Mouse (Mus musculus): Measurements from ENCODE around the gene 4930519G04Rik.
A peak's percentile ranks its signal among the peaks of the same experiment; 100 is the strongest.
"Not testable (repeated sequence)": the region's sequence is repeated elsewhere in the genome, so short reads cannot be mapped to it uniquely, and the experiment has no call there.

Gene 4930519G04Rik

GRCm38 (mm10) chr5:114853364-114853763, at the start of gene 4930519G04Rik:
4930519G04Rik (plus strand) TSS chr5:114853664.
- DNase-seq (ENCODE audit: low spot score), result not testable (repeated sequence)

- no peak for DNase-seq (ENCODE audit: low spot score)
Measured at GRCm38 (mm10) chr5:114804335-114804734, 49.1 kb upstream of the 4930519G04Rik start.

- peak; percentile 47 for DNase-seq (ENCODE audit: low spot score)
Measured at GRCm38 (mm10) chr5:114804958-114805357, 48.5 kb upstream of the 4930519G04Rik start.

GRCm38 (mm10) chr5:114805436-114806350, 47.8 kb upstream of the 4930519G04Rik start:
- DNase-seq (ENCODE audit: low spot score), result no peak

GRCm38 (mm10) chr5:114806636-114807035, 46.8 kb upstream of the 4930519G04Rik start:
- DNase-seq (ENCODE audit: low spot score), result no peak

- DNase-seq (ENCODE audit: low spot score), result no peak
Measured at GRCm38 (mm10) chr5:114807063-114807462, 46.4 kb upstream of the 4930519G04Rik start.

GRCm38 (mm10) chr5:114807468-114807867, 46.0 kb upstream of the 4930519G04Rik start:
- DNase-seq (ENCODE audit: low spot score), result peak; percentile 62

- DNase-seq (ENCODE audit: low spot score), result no peak
Measured at GRCm38 (mm10) chr5:114807893-114808292, 45.6 kb upstream of the 4930519G04Rik start.

GRCm38 (mm10) chr5:114808385-114808784, 45.1 kb upstream of the 4930519G04Rik start:
- no peak for DNase-seq (ENCODE audit: low spot score)

GRCm38 (mm10) chr5:114809181-114809756, 44.2 kb upstream of the 4930519G04Rik start:
- peak; percentile 58 for DNase-seq (ENCODE audit: low spot score)

- DNase-seq (ENCODE audit: low spot score), result no peak
Measured at GRCm38 (mm10) chr5:114809826-114810225, 43.6 kb upstream of the 4930519G04Rik start.

GRCm38 (mm10) chr5:114813525-114814181, 39.8 kb upstream of the 4930519G04Rik start:
- DNase-seq (ENCODE audit: low spot score), result peak; percentile 82

GRCm38 (mm10) chr5:114816599-114816998, 36.9 kb upstream of the 4930519G04Rik start:
- no peak for DNase-seq (ENCODE audit: low spot score)

- no peak for DNase-seq (ENCODE audit: low spot score)
Measured at GRCm38 (mm10) chr5:114818124-114818523, 35.3 kb upstream of the 4930519G04Rik start.

- DNase-seq (ENCODE audit: low spot score), result no peak
Measured at GRCm38 (mm10) chr5:114822796-114823688, 30.4 kb upstream of the 4930519G04Rik start, which contains the start of gene 1500011B03Rik. 1500011B03Rik (minus strand) TSS chr5:114823468.

- no peak for DNase-seq (ENCODE audit: low spot score)
Measured at GRCm38 (mm10) chr5:114824197-114824596, 29.3 kb upstream of the 4930519G04Rik start.

GRCm38 (mm10) chr5:114825978-114826691, 27.3 kb upstream of the 4930519G04Rik start:
- DNase-seq (ENCODE audit: low spot score), result no peak

GRCm38 (mm10) chr5:114827427-114827826, 26.0 kb upstream of the 4930519G04Rik start:
- peak; percentile 50 for DNase-seq (ENCODE audit: low spot score)

GRCm38 (mm10) chr5:114829740-114830139, 23.7 kb upstream of the 4930519G04Rik start:
- no peak for DNase-seq (ENCODE audit: low spot score)

GRCm38 (mm10) chr5:114836886-114837285, 16.6 kb upstream of the 4930519G04Rik start:
- no peak for DNase-seq (ENCODE audit: low spot score)

- not testable (repeated sequence) for DNase-seq (ENCODE audit: low spot score)
Measured at GRCm38 (mm10) chr5:114840481-114840880, 13.0 kb upstream of the 4930519G04Rik start.

Measured in adipocyte (in vitro differentiated cells).